Mouse (Mus musculus) mesoderm, embryonic 11.5 days (tissue): ENCODE measurements around the gene Mbnl1.
"Not testable (repeated sequence)": the region's sequence is repeated elsewhere in the genome, so short reads cannot be mapped to it uniquely, and the experiment has no call there.

ENCODE experiments used
- DNase-seq: peaks from one replicate; pipeline ENCODE4 v3.0.0-alpha.2; 2012; ENCODE audit warnings: low read depth, low spot score

Gene Mbnl1

DNA sequence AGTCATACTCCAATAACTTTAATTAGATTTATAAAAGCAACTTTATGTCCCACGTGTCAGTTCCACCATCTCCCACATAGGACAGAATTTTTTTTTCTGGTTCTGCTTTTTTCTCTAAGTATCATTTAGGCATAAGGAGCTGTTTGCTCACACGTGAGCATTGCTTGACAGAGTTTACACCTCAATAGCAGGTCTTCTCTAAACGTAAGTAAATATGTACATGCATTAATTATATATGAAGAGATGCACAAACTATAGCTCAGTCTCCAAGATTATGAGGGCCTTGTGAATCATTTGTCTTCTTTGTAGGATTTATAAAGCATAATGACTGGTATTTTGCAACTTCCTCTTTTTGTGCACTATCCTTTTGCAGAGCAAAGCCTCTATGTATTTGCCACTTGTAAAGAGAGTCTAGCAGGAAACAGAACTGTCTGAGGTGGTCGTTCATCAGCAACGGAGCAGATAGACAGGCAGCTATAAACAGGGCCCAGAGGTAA lies at the start of gene Mbnl1:
Gene Mbnl1, plus strand, starts transcription at position 150 of the 497 bp plus-strand sequence.
- no peak for DNase-seq

DNA sequence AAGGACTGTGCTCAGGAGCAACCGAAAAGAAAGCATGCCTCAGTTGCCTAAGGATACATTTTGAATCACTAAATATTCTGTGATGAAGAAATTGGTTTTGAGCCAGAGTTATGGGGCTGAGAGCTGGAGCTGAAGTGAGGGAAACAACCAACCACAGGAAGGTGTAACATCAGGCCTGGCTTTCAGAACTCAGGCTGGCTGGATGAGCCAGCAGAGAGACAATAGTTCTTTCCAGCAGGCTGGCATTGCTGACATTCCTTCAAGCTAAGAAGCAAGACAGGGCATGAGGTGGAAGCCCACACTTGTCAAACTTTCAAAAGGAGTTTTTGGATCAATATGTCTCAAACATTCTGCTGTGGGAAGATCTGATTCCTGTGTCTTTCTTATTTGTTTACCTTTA lies 48.5 kb upstream of the Mbnl1 start:
- no peak for DNase-seq

DNA sequence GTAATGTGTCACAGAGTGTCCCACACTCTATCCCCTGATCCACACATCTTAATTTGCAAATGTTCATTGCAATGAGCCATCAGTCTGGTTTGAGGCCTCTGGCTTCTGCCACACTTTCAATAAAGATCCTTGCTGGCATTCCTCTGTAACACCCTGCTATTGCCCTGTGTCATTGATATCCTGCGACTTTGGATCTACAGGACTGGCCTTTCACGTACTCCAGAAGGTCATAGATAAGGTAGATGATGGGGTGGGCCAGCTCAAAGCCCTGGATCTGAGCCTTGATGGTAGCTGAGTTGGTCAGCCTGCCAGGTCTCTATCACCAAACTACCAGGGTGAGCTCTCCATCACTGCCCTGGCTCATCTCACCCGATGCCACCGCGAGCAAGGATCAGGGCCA lies 43.6 kb upstream of the Mbnl1 start:
- no peak for DNase-seq

DNA sequence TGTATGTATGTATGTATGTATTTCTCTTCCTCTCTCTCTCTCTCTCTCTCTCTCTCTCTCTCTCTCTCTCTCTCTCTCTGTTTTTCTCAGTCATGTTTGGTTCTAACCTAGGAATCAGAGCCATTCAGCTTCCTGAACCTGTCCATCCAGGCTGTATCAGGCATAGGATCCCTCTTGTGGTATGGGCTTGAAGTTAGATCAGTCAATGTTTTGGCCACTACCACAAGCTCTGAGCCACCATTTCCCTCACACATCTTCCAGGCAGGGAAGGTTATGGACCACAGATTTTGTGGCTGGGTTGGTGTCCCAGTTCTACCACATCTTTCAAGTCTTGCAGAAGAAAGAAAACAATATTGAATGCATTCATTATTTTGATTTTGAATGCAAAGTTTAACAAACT lies 35.4 kb upstream of the Mbnl1 start:
- DNase-seq: no peak

DNA sequence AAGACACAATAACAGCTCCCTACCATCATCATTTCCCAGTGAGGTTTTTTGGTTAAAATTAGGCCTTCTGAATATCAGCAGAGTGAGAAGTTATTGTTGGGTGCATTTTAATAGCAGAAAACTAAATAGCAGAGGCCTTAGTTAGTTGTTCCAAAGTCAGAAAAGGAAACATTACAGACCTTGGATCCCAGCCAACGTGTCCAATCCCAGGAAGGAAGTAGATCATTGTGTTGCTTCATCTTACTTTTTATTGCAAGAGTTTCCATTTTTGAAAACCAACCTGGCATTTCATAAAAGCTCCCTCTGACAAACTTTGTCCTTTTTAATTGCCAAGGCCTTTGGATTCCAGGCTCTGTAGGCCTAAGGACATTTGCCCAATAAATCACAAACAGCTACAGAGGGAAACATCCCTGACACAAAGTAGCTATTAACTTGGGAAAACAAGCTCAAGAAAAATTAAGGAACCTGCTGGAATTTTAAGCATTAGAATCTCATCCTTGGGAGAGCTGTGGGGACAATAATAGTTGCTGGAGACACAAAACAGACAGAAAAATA lies 34.9 kb upstream of the Mbnl1 start:
- DNase-seq: no peak

DNA sequence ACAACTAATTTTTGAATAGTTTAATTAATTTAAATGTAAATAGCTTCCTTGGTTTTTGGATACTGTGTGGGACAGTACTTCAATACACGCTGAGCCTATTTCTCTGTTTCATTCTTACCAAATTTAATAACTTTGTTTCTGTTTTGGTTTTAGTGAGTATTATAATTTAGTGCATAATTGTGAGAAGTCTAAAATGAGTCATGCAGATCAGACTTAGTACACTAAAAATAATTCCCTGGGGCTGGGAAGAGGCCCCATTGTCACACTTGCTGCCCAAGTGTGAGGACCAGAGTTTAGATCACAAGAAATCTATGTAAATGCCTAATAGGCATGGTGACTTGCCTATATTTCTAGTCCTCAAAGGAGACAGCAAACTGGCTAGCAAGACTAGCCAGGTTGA lies 33.9 kb upstream of the Mbnl1 start:
- DNase-seq: no peak

DNA sequence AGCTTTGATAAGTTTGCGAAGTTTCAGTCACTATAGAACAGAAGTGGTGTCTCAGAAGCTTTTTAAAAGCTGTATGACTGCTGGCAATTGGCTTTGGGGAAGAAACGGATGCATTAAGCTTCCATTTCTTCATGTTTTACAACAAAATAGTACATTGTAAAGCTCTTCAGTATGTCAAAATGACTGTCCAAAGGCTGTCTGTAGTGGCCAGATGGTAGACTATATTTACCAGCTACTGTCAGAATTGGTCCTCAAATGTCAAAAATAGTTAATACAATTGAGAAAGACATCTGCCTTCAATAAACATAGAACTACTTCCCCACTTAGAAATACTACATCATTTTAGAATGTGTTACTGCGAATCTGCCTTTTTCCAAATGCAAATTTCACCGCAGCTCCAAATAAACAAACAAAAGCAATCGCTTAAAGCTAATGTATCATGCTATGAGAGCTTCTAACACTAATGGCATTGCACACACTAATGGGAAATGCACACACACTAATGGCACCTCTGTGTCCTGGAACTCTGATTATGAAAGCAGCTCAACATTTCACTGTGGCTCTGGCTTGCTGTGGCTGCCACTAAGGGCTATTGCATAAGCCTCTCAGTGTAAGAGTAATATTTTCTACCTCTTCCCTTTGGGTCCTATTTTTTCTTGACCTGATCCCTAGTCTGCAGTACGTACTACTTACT lies 10.7 kb upstream of the Mbnl1 start:
- no peak for DNase-seq

DNA sequence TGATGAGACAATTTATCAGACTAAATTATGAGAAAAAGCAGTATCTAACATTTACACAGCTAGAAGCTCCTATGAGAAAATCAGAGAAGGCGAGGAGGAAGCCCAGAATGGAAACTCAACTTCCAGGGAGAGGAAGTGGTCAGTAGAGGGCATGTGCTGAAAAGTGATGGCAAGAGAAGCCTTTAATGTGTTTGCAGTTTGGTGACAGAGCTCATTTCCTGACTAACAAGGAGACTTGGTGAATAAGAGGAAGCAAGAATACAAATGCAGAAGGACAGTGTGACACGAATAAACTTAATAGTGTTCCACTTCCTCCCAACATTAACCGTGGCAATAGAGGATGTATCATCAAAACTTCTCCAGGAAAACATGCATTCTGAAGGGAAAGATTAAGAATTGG lies 4.0 kb upstream of the Mbnl1 start:
- not testable (repeated sequence) for DNase-seq

DNA sequence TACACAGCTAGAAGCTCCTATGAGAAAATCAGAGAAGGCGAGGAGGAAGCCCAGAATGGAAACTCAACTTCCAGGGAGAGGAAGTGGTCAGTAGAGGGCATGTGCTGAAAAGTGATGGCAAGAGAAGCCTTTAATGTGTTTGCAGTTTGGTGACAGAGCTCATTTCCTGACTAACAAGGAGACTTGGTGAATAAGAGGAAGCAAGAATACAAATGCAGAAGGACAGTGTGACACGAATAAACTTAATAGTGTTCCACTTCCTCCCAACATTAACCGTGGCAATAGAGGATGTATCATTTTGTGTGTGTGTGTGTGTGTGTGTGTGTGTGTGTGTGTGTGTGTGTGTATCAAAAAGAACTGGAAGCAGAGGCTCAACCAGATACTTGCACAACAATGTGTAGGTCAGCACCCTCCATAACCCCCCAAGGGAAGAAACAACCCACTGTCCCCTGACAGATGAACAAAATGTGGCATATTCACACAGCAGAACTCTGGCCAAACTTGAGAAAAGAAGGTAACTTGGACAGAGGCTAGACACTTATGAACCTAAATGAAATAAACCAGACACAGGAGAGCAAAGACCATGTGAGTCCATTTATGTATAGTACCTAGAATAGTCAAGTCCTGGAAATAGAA lies 3.3 kb upstream of the Mbnl1 start:
- DNase-seq: not testable (repeated sequence)

DNA sequence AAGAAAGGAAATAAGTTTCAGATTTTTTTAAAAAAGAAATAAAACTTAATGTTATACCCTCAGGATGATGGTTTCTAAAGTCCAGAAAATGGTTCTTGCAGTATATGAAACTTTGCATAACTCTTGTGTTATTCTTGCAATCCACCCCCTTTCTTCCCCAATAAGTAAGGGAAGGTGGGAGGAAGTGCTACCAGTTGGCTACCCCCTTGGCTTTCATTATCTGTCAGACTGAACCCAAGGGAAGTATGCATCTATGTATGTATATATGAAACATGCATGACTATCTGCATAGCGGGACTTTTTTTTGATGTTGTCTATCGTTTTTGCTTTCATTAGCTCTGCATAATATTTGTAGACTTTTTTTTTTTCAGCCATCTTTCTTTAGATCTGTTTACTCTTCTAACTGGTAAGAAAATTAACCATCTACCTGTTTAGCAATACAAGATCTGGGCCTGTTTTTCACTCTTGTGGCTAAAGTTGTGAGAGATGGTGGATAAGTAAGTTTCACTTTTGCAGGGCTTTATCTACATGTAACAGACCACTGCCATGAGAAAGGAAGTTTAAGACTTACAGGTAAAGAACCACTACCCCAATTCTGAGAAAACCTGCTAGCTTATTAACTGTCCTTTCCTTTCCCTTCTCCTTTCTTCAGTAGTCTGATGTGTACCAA lies 484 bp upstream of the Mbnl1 start:
- no peak for DNase-seq

DNA sequence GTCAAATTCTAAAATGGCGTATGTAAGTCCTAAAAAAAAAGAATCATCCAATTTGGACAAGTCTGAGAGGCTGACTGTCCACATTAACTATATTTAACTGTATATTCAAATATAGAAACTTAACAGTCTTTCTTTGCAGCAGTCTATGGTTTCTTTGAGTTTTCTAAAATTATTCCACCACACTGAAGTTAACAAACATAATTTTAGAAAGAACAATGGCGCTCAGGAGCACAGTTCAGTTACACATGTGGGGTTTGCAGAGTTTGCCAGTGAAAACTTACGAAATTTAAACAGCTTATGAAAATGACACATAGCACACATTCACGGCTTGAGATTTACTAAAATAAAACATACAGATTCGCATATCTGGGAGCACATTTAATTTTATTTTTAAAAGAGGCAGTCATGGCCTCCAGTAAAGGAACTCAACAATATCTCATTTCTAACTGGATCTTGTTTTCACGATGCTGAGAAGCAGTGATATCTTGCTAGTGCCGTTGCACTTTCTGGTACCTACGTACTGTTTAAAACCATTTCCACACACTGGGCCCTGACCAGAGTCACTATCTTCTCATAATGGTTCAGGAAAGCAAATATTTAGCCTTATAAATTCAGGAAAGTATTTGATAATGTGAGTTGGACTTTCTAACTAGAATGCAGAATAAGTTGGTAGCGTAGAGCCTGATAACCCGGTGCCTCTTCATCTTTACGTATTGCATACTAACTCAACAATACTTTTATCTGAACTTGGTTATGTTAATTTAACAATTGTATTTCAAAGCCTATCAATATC lies 1.4 kb downstream of the Mbnl1 start:
- no peak for DNase-seq

DNA sequence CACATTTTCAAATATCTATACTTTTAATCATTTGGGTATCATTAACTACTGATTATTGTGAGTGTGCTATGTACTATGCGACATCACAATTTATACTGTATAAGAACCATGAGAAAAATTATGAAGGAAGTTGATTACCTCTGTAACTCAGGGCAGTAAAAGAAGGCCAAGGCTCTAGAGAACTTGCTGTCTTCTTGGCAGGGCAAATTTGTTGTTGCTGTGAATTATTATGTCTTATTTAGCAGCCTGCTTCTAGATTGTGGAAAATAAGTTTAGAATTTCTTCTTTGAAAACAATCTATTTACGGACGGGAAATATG lies 2.0 kb downstream of the Mbnl1 start:
- no peak for DNase-seq

DNA sequence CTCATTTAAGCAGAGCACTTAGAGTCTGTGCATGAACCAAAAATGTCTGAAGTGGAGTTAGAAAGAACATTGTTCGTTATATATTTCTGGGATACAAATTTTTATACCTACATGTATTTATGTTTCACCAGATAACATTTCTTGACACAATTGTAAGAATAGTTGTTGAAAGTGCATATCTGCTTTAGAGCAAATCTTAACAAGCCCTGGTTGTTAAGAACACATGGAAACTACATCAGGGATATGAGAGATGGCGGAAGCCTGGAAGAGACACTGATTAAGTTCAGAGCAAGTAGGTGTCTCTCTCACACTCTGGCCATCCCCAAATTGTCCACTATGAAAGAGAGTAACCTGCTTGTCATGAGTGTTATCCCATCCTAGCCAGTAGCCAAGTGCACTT lies 2.4 kb downstream of the Mbnl1 start:
- no peak for DNase-seq

DNA sequence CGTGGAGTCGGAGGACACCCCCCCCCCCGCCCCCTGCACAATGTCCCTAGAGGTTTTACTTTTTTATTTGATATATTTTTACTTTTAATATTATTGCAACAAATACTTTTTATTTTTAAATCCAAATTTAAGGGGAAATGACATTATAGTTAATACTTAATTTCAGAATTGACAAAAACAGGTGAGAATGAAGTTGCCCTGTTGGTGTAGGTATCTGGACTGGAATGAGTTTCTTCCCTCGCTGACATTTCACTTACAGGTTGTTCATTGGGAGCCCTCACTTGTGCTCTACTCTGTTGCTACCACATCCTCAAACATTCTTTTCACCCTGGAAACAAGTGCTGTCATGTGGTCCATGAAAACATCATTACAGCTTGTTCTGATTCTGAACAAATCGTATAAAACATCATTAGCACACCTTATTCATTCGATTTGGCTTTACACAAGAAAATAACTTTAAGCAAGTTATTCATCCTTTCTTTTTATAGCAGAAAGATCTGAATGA lies 4.2 kb downstream of the Mbnl1 start:
- no peak for DNase-seq

DNA sequence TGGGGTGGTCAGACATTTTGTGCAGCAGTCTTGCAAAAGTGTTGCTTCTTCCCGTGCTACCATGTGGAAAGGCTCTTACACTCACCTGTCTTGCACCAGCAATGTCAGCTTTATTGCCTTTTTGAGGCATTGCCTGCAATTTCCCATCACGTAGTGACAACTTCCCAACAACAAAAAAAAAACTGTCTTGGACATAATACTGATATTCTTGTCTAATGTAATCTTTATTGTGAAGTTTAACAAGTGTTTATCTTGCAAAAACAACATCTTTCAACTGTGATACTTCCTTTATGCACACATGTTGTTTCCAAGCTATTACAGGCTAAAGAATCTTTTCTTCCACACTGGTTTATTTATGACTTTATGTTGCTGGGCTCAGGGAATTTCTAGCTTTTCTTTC lies 5.8 kb downstream of the Mbnl1 start:
- DNase-seq: no peak

DNA sequence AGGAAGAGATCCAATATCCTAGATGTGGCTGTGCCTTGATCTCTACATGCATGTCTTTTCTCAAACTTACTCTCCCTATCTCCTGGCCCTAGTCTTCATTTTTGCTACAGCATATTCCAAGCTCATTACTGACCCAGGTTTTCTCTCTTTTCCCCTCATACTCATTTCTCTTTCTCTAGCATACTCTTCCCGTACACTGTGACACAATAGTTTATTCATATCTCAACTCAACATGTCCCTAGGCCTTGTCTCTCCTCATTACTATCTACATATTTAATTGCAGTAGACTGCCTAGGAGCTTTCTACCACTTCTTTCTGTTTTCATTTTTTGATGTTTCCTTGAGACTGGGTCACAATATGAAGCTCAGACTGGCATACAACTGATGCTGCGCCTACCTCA lies 8.1 kb downstream of the Mbnl1 start:
- no peak for DNase-seq

DNA sequence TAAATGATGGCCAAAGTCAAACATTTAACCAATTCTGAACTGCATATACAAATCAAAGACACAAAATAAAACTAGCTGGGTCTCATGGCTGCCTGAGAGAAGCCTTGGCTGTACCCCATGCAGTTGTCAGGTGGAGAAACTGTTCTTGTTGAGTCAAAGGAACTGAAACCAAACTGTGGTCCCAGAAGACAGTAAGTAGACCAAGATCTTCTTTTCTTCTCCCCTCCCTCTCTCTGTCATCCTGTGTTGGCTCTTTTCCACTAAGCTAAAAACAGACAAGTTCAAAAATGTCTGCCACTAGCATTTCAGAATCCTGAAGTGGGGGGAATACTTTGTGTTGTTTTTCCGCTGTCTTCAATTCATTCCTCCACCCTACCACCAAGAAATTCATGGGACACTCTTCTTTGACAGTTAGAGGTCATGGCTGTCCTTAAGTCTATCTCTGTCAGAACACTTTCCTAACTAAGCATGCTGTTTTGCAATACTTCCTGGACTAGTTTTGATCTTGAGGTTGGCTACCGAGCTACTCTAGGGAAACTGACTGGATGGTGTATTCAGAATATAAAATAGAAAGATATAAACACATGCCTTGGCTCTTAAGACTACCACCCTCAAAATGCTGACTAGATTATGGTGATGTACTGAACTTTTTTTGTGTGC lies 9.2 kb downstream of the Mbnl1 start:
- no peak for DNase-seq

DNA sequence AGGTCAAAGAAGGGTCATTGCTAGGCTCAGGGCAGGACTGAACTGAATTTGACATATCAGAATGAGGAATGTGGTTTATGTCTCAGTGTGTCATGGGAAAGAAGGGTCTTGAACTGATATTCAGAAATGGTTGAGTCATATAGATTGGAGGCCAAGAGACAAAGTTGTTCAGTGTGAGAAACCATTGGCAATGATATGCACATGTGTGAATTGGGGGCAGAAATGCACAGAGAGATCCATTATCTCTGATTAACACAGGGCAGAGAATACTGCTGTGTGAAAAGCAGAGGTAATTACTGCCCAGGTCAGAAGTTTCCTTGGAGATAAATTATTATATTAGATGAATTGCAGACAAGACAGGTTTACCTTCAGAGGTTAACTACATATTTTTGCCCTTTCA lies 10.7 kb downstream of the Mbnl1 start:
- no peak for DNase-seq

DNA sequence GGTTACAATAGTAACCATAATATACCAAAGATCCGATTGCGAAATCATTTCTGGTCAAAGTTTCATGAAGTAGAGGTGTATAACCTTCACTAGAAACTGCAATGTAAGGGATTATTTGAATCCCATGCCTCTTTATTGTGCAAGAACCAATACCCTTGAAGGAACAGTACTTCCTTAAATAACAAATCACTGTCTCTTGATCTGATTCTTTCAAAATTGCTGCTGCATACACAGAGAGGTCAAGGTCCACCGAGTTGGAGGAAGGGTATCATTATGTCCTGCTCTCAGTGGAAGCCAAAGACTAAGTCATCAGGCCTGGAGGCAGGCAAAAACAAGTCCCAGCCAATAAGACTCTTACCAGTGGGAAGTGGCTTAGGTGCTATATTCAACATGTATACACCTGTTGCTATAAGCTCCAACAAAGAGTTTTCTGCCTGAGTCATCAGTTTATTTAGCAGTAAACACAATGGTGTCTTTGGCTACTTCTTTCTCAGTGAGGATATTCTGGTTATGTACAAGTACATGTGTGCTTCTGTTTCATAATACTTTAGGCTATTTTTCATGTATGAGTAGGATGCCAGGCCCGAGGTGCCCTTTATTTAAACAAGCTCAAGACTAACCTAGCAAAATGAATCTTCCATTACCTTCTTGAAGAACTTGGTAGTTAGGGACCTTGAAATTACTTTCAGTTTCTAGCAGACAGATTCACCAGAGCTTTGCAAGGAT lies 13.5 kb downstream of the Mbnl1 start:
- no peak for DNase-seq

DNA sequence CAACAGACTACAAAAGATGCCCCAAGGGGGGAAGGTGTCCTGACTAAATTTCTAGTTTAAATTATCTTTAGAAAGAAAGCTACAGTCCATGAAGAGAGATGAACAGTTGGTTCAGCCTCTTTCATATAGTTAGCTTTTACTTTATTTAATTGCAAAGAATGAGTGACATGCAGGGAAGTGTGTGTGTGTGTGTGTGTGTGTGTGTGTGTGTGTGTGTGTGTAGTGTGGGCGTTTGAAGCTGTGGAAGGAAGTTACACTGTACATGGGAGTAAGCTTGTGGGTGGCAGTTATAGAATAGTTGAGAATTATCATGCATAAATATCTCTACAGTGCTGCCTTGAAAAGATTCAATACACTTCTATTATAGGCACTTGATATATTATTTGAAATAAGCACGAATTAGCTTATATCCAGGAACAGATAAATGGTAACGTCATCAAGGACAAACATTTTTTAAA lies 14.1 kb downstream of the Mbnl1 start:
- no peak for DNase-seq
